Mouse (Mus musculus): ENCODE data around the gene Spc25. TPM values are rescaled to one million over a fixed set of nuclear protein-coding genes. Genes with fewer than 3 reads are reported as not detected.

Spc25 gene
- total and polyA plus RNA-seq, 3 experiments = 25.8 to 31.3 TPM; not detected in 1

GRCm38 (mm10) chr2:69187990-69188389, 18.0 kb downstream of the Spc25 start:
- H3K27me3 ChIP-seq (ENCODE audit: control insufficient read depth in 1 of 2, insufficient read depth in 2 of 2, low read length in 2 of 2) = no peaks in the 10 kb centered on the region
- H3K9ac ChIP-seq (ENCODE audit: control insufficient read depth, low read depth, low read length, poor library complexity, severe bottlenecking) = no peak overlapping the region
- no peak for DNase-seq (ENCODE audit: low read depth, low spot score)
- no peak overlapping the region for H3K4me3 ChIP-seq (ENCODE audit: control insufficient read depth in 1 of 2, insufficient read depth in 1 of 2, low read depth in 2 of 2, low read length in 2 of 2)
- H3K4me1 ChIP-seq (ENCODE audit: control insufficient read depth in 1 of 2, insufficient read depth in 2 of 2, low read length in 2 of 2) = peaks cover 0 to 2% of the 10 kb centered on the region in 2 experiments; a peak in 3 of 4 replicates
- H3K79me2 ChIP-seq (ENCODE audit: control insufficient read depth, insufficient read depth, low read length, poor library complexity) = no peaks in the 10 kb centered on the region
- peaks cover 0 to 3% of the 10 kb centered on the region in 2 experiments; a peak in 1 of 4 replicates for H3K36me3 ChIP-seq (ENCODE audit: control insufficient read depth in 1 of 2, insufficient read depth in 2 of 2, low read length in 2 of 2)
- H3K9me3 ChIP-seq (replicated peaks; ENCODE audit: insufficient read depth, low read length) = no peaks in the 10 kb centered on the region
- H3K27ac ChIP-seq (ENCODE audit: control insufficient read depth, low read depth, low read length) = no peak overlapping the region
- TF ChIP-seq POLR2AphosphoS5 (IDR thresholded peaks at IDR 0.05; ENCODE audit: borderline replicate concordance, low read depth, low read length) = no peak
- TF ChIP-seq SMC3 (IDR thresholded peaks at IDR 0.05; ENCODE audit: low read depth, low read length) = no peak
- TF ChIP-seq GATA1 (IDR thresholded peaks at IDR 0.05; ENCODE audit: low read depth, low read length) = no peak
- no peak for TF ChIP-seq E2F4 (IDR thresholded peaks at IDR 0.05; ENCODE audit: borderline replicate concordance, low read depth, low read length)

GRCm38 (mm10) chr2:69179721-69180120, 26.3 kb downstream of the Spc25 start:
- DNase-seq (ENCODE audit: low read depth, low spot score) = no peak
- H3K27me3 ChIP-seq (ENCODE audit: control insufficient read depth in 1 of 2, insufficient read depth in 2 of 2, low read length in 2 of 2) = no peaks in the 10 kb centered on the region
- H3K36me3 ChIP-seq (ENCODE audit: control insufficient read depth in 1 of 2, insufficient read depth in 2 of 2, low read length in 2 of 2) = no peaks in the 10 kb centered on the region
- no peaks in the 10 kb centered on the region for H3K79me2 ChIP-seq (ENCODE audit: control insufficient read depth, insufficient read depth, low read length, poor library complexity)
- no peaks in the 10 kb centered on the region for H3K4me1 ChIP-seq (ENCODE audit: control insufficient read depth in 1 of 2, insufficient read depth in 2 of 2, low read length in 2 of 2)
- no peak overlapping the region for H3K4me3 ChIP-seq (ENCODE audit: control insufficient read depth in 1 of 2, insufficient read depth in 1 of 2, low read depth in 2 of 2, low read length in 2 of 2)
- no peaks in the 10 kb centered on the region for H3K9me3 ChIP-seq (replicated peaks; ENCODE audit: insufficient read depth, low read length)
- H3K27ac ChIP-seq (ENCODE audit: control insufficient read depth, low read depth, low read length) = no peak overlapping the region
- H3K9ac ChIP-seq (ENCODE audit: control insufficient read depth, low read depth, low read length, poor library complexity, severe bottlenecking) = no peak overlapping the region
- TF ChIP-seq POLR2A (IDR thresholded peaks at IDR 0.05; ENCODE audit: control insufficient read depth in 1 of 2, insufficient read depth in 1 of 2, low read depth in 1 of 2, low read length in 2 of 2, poor library complexity in 1 of 2) (no peak), CHD2 (IDR thresholded peaks at IDR 0.05; ENCODE audit: low read length) (no peak), MAFK (IDR thresholded peaks at IDR 0.05; ENCODE audit: borderline replicate concordance, low read depth, low read length) (no peak), RCOR1 (IDR thresholded peaks at IDR 0.05; ENCODE audit: low read depth, low read length) (no peak), MYC (IDR thresholded peaks at IDR 0.05; ENCODE audit: low read depth, low read length) (no peak), JUND (IDR thresholded peaks at IDR 0.05; ENCODE audit: low read depth, low read length) (no peak)

GRCm38 (mm10) chr2:69175296-69175695, 30.7 kb downstream of the Spc25 start:
- H3K27me3 ChIP-seq (ENCODE audit: control insufficient read depth in 1 of 2, insufficient read depth in 2 of 2, low read length in 2 of 2) = peaks cover 0 to 2% of the 10 kb centered on the region in 2 experiments; a peak in 2 of 4 replicates
- no peaks in the 10 kb centered on the region for H3K9me3 ChIP-seq (replicated peaks; ENCODE audit: insufficient read depth, low read length)
- TF ChIP-seq USF2 (IDR thresholded peaks at IDR 0.05; ENCODE audit: borderline replicate concordance in 1 of 2, insufficient read depth in 1 of 2, low read depth in 1 of 2, low read length in 2 of 2) (no peak), GABPA (IDR thresholded peaks at IDR 0.05; ENCODE audit: low read depth, low read length) (no peak), UBTF (IDR thresholded peaks at IDR 0.05; ENCODE audit: borderline replicate concordance, insufficient read depth, low read depth, low read length) (no peak), NRF1 (IDR thresholded peaks at IDR 0.05; ENCODE audit: insufficient read depth, low read depth, low read length, poor library complexity, severe bottlenecking) (no peak), BHLHE40 (IDR thresholded peaks at IDR 0.05; ENCODE audit: borderline replicate concordance, low read depth, low read length) (no peak)

More at GRCm38 (mm10) chr2:69175296-69175695, 30.7 kb downstream of the Spc25 start:
- Histone ChIP-seq H3K9ac (ENCODE audit: control insufficient read depth, low read depth, low read length, poor library complexity, severe bottlenecking) (no peak overlapping the region), H3K79me2 (ENCODE audit: control insufficient read depth, insufficient read depth, low read length, poor library complexity) (no peaks in the 10 kb centered on the region), H3K4me3 (ENCODE audit: control insufficient read depth in 1 of 2, insufficient read depth in 1 of 2, low read depth in 2 of 2, low read length in 2 of 2) (no peak overlapping the region), H3K4me1 (ENCODE audit: control insufficient read depth in 1 of 2, insufficient read depth in 2 of 2, low read length in 2 of 2) (no peaks in the 10 kb centered on the region), H3K27ac (ENCODE audit: control insufficient read depth, low read depth, low read length) (no peak overlapping the region), H3K36me3 (ENCODE audit: control insufficient read depth in 1 of 2, insufficient read depth in 2 of 2, low read length in 2 of 2) (no peaks in the 10 kb centered on the region)
- no peak for DNase-seq (ENCODE audit: low read depth, low spot score)

Measured in MEL (cell line).